ENCODE assay signal across 31 mouse cellular contexts in genomic region chr13:97275482-97275881, GRCm38 (mm10). TPM values are rescaled to one million over a fixed set of nuclear protein-coding genes. Genes with fewer than 3 reads are reported as not detected.
A peak's percentile ranks its signal among the peaks of the same experiment; 100 is the strongest.
DNase-seq lines count a peak whose midpoint lies in the region; ATAC-seq lines count a peak whose summit lies in the region.
"Had no signal": no experiment of that assay in that cellular context is flagged by ENCODE, and none has a peak within 500 bp of the region (broad histone marks: within the 10 kb centered on the region; RNA-seq: fewer than 3 reads in every experiment).

No protein-coding gene starts in this region.

- 87% methylated on average over 10 of the region's 10 CpGs for WGBS in forebrain, embryonic 10.5 days
- 82% methylated on average over 10 of the region's 10 CpGs for WGBS in forebrain, embryonic 12.5 days
- WGBS in midbrain, embryonic 12.5 days = 86% methylated on average over 10 of the region's 10 CpGs
- WGBS in midbrain, embryonic 13.5 days = 83% methylated on average over 10 of the region's 10 CpGs

- no peak for ATAC-seq in forebrain, embryonic 12.5 days (ENCODE audit: low FRiP score)
- ATAC-seq in midbrain, embryonic 12.5 days (ENCODE audit: low FRiP score, low read depth) = no peak
- ATAC-seq in midbrain, embryonic 13.5 days = no peak
- peak; percentile 76 for ATAC-seq in granulocyte monocyte progenitor cell, adult 5-6 weeks (replicated peaks; ENCODE audit: poor library complexity, severe bottlenecking)
- no peak for ATAC-seq in erythroblast, adult 5-6 weeks (replicated peaks; ENCODE audit: low FRiP score, poor library complexity, severe bottlenecking)
- ATAC-seq: activated CD4-positive, CD25-positive, alpha-beta regulatory T cell, adult 4 months; forebrain, embryonic 16.5 days; hindbrain, embryonic 16.5 days; intestine, embryonic 15.5 days had no signal

- DNase-seq in forebrain, embryonic 10.5 days (ENCODE audit: extremely low spot score, low spot score) = no peak
- DNase-seq in kidney, postnatal 14 days = no peak
- no peak for DNase-seq in embryo, embryonic 9.5 days (ENCODE audit: extremely low spot score)
- DNase-seq: adrenal gland, adult 8-10 months; adrenal gland, postnatal 25 days; cerebellum, adult 11-12 months; cerebellum, adult 8-10 months; cerebellum, postnatal 10 days; cerebellum, postnatal 36 days; gastrocnemius, postnatal 10 days; gastrocnemius, postnatal 36 days; heart, adult 11 months; heart, postnatal 10 days; heart, postnatal 36 days had no signal

- no peak overlapping the region for H3K4me2 ChIP-seq in forebrain, embryonic 12.5 days
- H3K4me2 ChIP-seq in midbrain, embryonic 12.5 days (replicated peaks) = no peak overlapping the region
- no peak overlapping the region for H3K4me2 ChIP-seq in midbrain, embryonic 13.5 days (replicated peaks)
- H3K4me2 ChIP-seq: embryonic facial prominence, embryonic 12.5 days; embryonic facial prominence, embryonic 15.5 days; heart, embryonic 12.5 days; heart, embryonic 15.5 days; hindbrain, embryonic 13.5 days; intestine, embryonic 15.5 days had no signal

- no peak overlapping the region for H3K9ac ChIP-seq in forebrain, embryonic 12.5 days
- H3K9ac ChIP-seq in midbrain, embryonic 12.5 days (replicated peaks) = no peak overlapping the region
- H3K9ac ChIP-seq in midbrain, embryonic 13.5 days (replicated peaks) = no peak overlapping the region
- H3K9ac ChIP-seq: embryonic facial prominence, embryonic 12.5 days; embryonic facial prominence, embryonic 15.5 days; heart, embryonic 12.5 days; heart, embryonic 15.5 days; hindbrain, embryonic 13.5 days; intestine, embryonic 15.5 days had no signal

- H3K4me3 ChIP-seq in forebrain, embryonic 10.5 days = no peak overlapping the region
- H3K4me3 ChIP-seq in forebrain, embryonic 12.5 days (replicated peaks) = no peak overlapping the region
- H3K4me3 ChIP-seq in midbrain, embryonic 12.5 days = no peak overlapping the region
- no peak overlapping the region for H3K4me3 ChIP-seq in midbrain, embryonic 13.5 days (replicated peaks)
- H3K4me3 ChIP-seq: embryonic facial prominence, embryonic 12.5 days; embryonic facial prominence, embryonic 15.5 days; erythroblast, embryonic 14.5 days; heart, embryonic 12.5 days; heart, embryonic 15.5 days; hindbrain, embryonic 10.5 days; hindbrain, embryonic 13.5 days; intestine, embryonic 15.5 days had no signal

- H3K4me1 ChIP-seq in forebrain, embryonic 10.5 days = peaks cover 16% of the 10 kb centered on the region
- H3K4me1 ChIP-seq in forebrain, embryonic 12.5 days = peaks cover 3% of the 10 kb centered on the region; the same call in 1 of the 2 replicates
- no peaks in the 10 kb centered on the region; the same call in 1 of the 2 replicates for H3K4me1 ChIP-seq in midbrain, embryonic 12.5 days
- H3K4me1 ChIP-seq in midbrain, embryonic 13.5 days (replicated peaks) = peaks cover 12% of the 10 kb centered on the region; the same call in 1 of the 2 replicates
- H3K4me1 ChIP-seq: embryonic facial prominence, embryonic 15.5 days; heart, embryonic 12.5 days; heart, embryonic 15.5 days; intestine, embryonic 15.5 days had no signal

- H3K27me3 ChIP-seq in forebrain, embryonic 10.5 days (ENCODE audit: poor library complexity, severe bottlenecking) = no peaks in the 10 kb centered on the region
- no peaks in the 10 kb centered on the region for H3K27me3 ChIP-seq in forebrain, embryonic 12.5 days
- peaks cover 5% of the 10 kb centered on the region; the same call in 1 of the 2 replicates for H3K27me3 ChIP-seq in midbrain, embryonic 12.5 days
- no peaks in the 10 kb centered on the region for H3K27me3 ChIP-seq in midbrain, embryonic 13.5 days
- H3K27me3 ChIP-seq: embryonic facial prominence, embryonic 12.5 days; embryonic facial prominence, embryonic 15.5 days; heart, embryonic 15.5 days; hindbrain, embryonic 13.5 days; intestine, embryonic 15.5 days had no signal

- 0 out of 2 replicates have a peak overlapping the region, but pooled peaks have one; percentile 49 for H3K27ac ChIP-seq in forebrain, embryonic 10.5 days
- no peak overlapping the region for H3K27ac ChIP-seq in forebrain, embryonic 12.5 days
- H3K27ac ChIP-seq in midbrain, embryonic 12.5 days (replicated peaks) = peak overlapping the region; percentile 40; the same call in 1 of the 2 replicates
- H3K27ac ChIP-seq in midbrain, embryonic 13.5 days = no peak overlapping the region
- H3K27ac ChIP-seq: embryonic facial prominence, embryonic 12.5 days; embryonic facial prominence, embryonic 15.5 days; heart, embryonic 15.5 days; hindbrain, embryonic 13.5 days; intestine, embryonic 15.5 days had no signal

- no peaks in the 10 kb centered on the region for H3K36me3 ChIP-seq in forebrain, embryonic 10.5 days (replicated peaks)
- H3K36me3 ChIP-seq in forebrain, embryonic 12.5 days (replicated peaks) = no peaks in the 10 kb centered on the region
- H3K36me3 ChIP-seq in midbrain, embryonic 12.5 days = no peaks in the 10 kb centered on the region
- no peaks in the 10 kb centered on the region for H3K36me3 ChIP-seq in midbrain, embryonic 13.5 days
- H3K36me3 ChIP-seq: embryonic facial prominence, embryonic 12.5 days; embryonic facial prominence, embryonic 15.5 days; heart, embryonic 12.5 days; heart, embryonic 15.5 days; hindbrain, embryonic 10.5 days; hindbrain, embryonic 13.5 days; intestine, embryonic 15.5 days had no signal

- H3K9me3 ChIP-seq in forebrain, embryonic 10.5 days = no peaks in the 10 kb centered on the region
- H3K9me3 ChIP-seq in forebrain, embryonic 12.5 days = no peaks in the 10 kb centered on the region
- H3K9me3 ChIP-seq in midbrain, embryonic 12.5 days = no peaks in the 10 kb centered on the region
- H3K9me3 ChIP-seq in midbrain, embryonic 13.5 days = no peaks in the 10 kb centered on the region
- H3K9me3 ChIP-seq: embryonic facial prominence, embryonic 12.5 days; embryonic facial prominence, embryonic 15.5 days; heart, embryonic 12.5 days; heart, embryonic 15.5 days; hindbrain, embryonic 10.5 days; hindbrain, embryonic 13.5 days; intestine, embryonic 15.5 days had no signal

RNA-seq across cellular contexts. Expression of gene Enc1, which starts 34.6 kb away (rescaled TPM):
- 7.8 and 10.0 TPM in 2 replicates for polyA plus RNA-seq in forebrain, embryonic 10.5 days (2016; fragmentation: Nextera tagmentation; extraction: Ambion mirVana)
- polyA plus RNA-seq in forebrain, embryonic 12.5 days (2016; fragmentation: Nextera tagmentation; extraction: Ambion mirVana) = 23.9 and 26.9 TPM in 2 replicates
- 21.9 and 22.0 TPM in 2 replicates for polyA plus RNA-seq in midbrain, embryonic 12.5 days (2016; fragmentation: Nextera tagmentation; extraction: Ambion mirVana)
- 50.2 and 52.1 TPM in 2 replicates for polyA plus RNA-seq in midbrain, embryonic 13.5 days (2015; fragmentation: Nextera tagmentation; extraction: Ambion mirVana)
- 1.3 and 3.8 TPM in 2 replicates for total RNA-seq in granulocyte monocyte progenitor cell, adult 5-6 weeks (2014; fragmentation: Nextera tagmentation)
- 2.4 and 2.5 TPM in 2 replicates for total RNA-seq in granulocyte monocyte progenitor cell, adult 5-6 weeks (2017)
- 0.21 TPM in 1 of 2 replicates, not detected in the other for total RNA-seq in erythroblast, adult 5-6 weeks (2015; ENCODE audit: low replicate concordance)
- total RNA-seq in erythroblast, adult 5-6 weeks (2017; ENCODE audit: low replicate concordance) = 0.17 and 0.56 TPM in 2 replicates
- total RNA-seq: MEL had no signal

Comparison
In these comparisons a context has a peak if more than half of its experiments do, and no peak if none do; other contexts are left out.
1. H3K27ac ChIP-seq: peak in forebrain, embryonic 10.5 days (single experiment) and midbrain, embryonic 12.5 days (single experiment); none in forebrain, embryonic 12.5 days (single experiment) and midbrain, embryonic 13.5 days (single experiment).